Mouse (Mus musculus) midbrain, postnatal 0 days (tissue): ENCODE measurements around the gene Ppp1r9a. TPM values are rescaled to one million over a fixed set of nuclear protein-coding genes. Genes with fewer than 3 reads are reported as not detected.

Source experiments
- ATAC-seq: fragments of 200-750 bp; cut with Nextera tagmentation; 2 replicates; pipeline ENCODE4 v1.8.0; 2017; ENCODE audit warnings: moderate number of reproducible peaks, mild to moderate bottlenecking, moderate TSS enrichment, moderate library complexity; ENCODE audit not compliant: low FRiP score
- DNase-seq: peaks from one replicate; pipeline ENCODE4 v3.0.0-alpha.2; 2015; ENCODE audit warnings: low spot score
- H3K27ac ChIP-seq: fragments of 300-500 bp; sonication (generic); 2 replicates; pipeline ENCODE4 v1.5.1; 2014; ENCODE audit warnings: low read depth, mild to moderate bottlenecking, low read length, mixed read lengths
- H3K27me3 ChIP-seq: fragments of 300-500 bp; sonication (generic); 2 replicates; pipeline ENCODE4 v1.6.1; 2014; ENCODE audit warnings: low read length, control low read depth, mixed read lengths; ENCODE audit not compliant: insufficient read depth
- H3K36me3 ChIP-seq: fragments of 300-500 bp; sonication (generic); 2 replicates; pipeline ENCODE4 v1.6.1; 2014; ENCODE audit warnings: low read length, control low read depth, mixed read lengths; ENCODE audit not compliant: insufficient read depth
- H3K4me1 ChIP-seq: fragments of 300-500 bp; sonication (generic); 2 replicates; pipeline ENCODE4 v1.6.1; 2014; ENCODE audit warnings: mild to moderate bottlenecking, control low read depth, antibody characterized with exemption, low read length, mixed read lengths; ENCODE audit not compliant: insufficient read depth
- H3K4me2 ChIP-seq: fragments of 300-500 bp; sonication (generic); 2 replicates; pipeline ENCODE4 v1.6.1; 2014; ENCODE audit warnings: low read depth, mild to moderate bottlenecking, low read length, mixed read lengths; ENCODE audit not compliant: poor library complexity, severe bottlenecking
- H3K4me3 ChIP-seq: fragments of 300-500 bp; sonication (generic); 2 replicates; pipeline ENCODE4 v1.5.1; 2014; ENCODE audit warnings: low read depth, mild to moderate bottlenecking, low read length, moderate library complexity
- H3K9ac ChIP-seq: fragments of 300-500 bp; sonication (generic); replicated peaks from 2 replicates; pipeline ENCODE4 v1.6.1; 2014; ENCODE audit warnings: mild to moderate bottlenecking, low read length, moderate library complexity, mixed read lengths; ENCODE audit not compliant: poor library complexity, severe bottlenecking
- H3K9me3 ChIP-seq: fragments of 300-500 bp; sonication (generic); 2 replicates; pipeline ENCODE4 v1.6.1; 2016; ENCODE audit warnings: low read length, control low read depth
- CTCF ChIP-seq: IDR thresholded peaks from 2 replicates; pipeline ENCODE4 v1.5.1; 2016; ENCODE audit warnings: antibody characterized with exemption, mild to moderate bottlenecking
- WGBS: fragments of 180-500 bp; shearing (Covaris S2); extraction: QIAGEN DNeasy Blood & Tissue Kit; methylation state at CpG from one replicate; pipeline ENCODE4 v1.1.7; 2014; 5-methylcytosine and 5-hydroxymethylcytosine counted together
- polyA plus RNA-seq: library from polyadenylated mRNA; unstranded; fragments of >200 nt; fragmentation: Nextera tagmentation; extraction: Ambion mirVana; gene quantifications from 2 replicates; pipeline ENCODE4 v1.2.1, GENCODE M21; 2015
- total RNA-seq: library from RNA; depleted of rRNA; stranded (reverse); fragments of >200 nt; gene quantifications from 2 replicates; pipeline ENCODE4 v1.2.3, GENCODE M21; 2014; rRNA removed

Gene Ppp1r9a
- total and polyA plus RNA-seq, 2 experiments from 2014 or later = 43.6 to 66.3 TPM

DNA sequence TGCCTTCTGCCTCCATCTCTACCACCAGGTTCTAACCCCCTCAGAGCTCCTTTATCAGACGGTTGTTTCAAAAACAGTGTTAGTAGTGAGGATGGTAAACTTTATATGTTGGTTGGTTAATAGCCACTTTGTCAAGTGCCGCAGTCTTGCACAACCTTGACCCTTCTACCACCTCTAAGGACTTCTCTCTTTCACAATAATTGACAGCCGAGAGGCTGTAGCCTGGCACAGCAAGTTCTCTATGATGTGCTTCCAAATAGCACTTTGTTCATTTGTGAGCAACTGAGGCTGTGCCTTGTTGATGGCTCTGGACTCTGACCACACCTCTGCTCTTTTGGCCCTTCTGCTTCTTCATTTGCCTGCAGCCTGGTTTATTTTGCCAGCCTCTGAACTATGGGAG, 297.2 kb downstream of the Ppp1r9a start:
- H3K4me3 ChIP-seq = no peak overlapping the region

DNA sequence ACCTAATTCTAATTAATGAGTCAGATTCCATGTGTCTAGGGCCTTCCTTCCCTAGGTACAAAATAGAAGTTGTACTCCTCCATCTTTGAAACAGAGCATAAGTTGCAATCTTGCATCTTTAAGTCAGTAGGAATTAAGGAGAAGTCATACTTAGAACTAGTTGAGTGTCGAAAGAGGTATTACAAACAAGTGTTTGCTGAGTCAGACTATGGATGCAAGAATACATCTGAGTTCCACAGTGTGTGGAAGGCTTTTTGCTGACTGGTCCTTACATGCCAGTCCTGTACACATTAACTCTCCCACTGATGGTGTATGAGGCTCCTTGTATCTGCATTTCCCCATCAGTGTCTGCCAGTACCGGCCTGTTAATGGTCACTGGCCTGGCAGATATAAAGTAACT, 305.1 kb downstream of the Ppp1r9a start:
- Histone ChIP-seq H3K27ac (no peak overlapping the region), H3K9ac (no peak overlapping the region), H3K27me3 (no peaks in the 10 kb centered on the region), H3K4me2 (no peak overlapping the region), H3K4me3 (no peak overlapping the region), H3K9me3 (no peaks in the 10 kb centered on the region), H3K36me3 (no peaks in the 10 kb centered on the region), H3K4me1 (no peaks in the 10 kb centered on the region)
- DNase-seq (no peak), ATAC-seq (no peak)
- WGBS = 84% methylated on average over 2 of the region's 2 CpGs
- TF ChIP-seq CTCF = no peak

More for the DNA sequence above, 297.2 kb downstream of the Ppp1r9a start:
- H3K9ac ChIP-seq = no peak overlapping the region
- 91% methylated on average over 3 of the region's 3 CpGs for WGBS
- ATAC-seq (no peak), DNase-seq (no peak)
- no peaks in the 10 kb centered on the region for H3K36me3 ChIP-seq
- no peak overlapping the region for H3K27ac ChIP-seq
- TF ChIP-seq CTCF = no peak
- H3K27me3 ChIP-seq = no peaks in the 10 kb centered on the region
- no peaks in the 10 kb centered on the region for H3K4me1 ChIP-seq
- H3K9me3 ChIP-seq = no peaks in the 10 kb centered on the region
- no peak overlapping the region for H3K4me2 ChIP-seq

Other genes starting within 250 kb of the Ppp1r9a start
- gene Sgce, start 155.7 kb upstream of the Ppp1r9a start, total RNA-seq = 35.0 and 36.3 TPM in 2 replicates
- gene Sgce, start 155.7 kb upstream of the Ppp1r9a start, polyA plus RNA-seq = 44.6 and 49.2 TPM in 2 replicates
- gene Peg10, start 155.6 kb upstream of the Ppp1r9a start, total RNA-seq = 55.9 and 62.9 TPM in 2 replicates
- 4.7 and 6.7 TPM in 2 replicates for gene Peg10, start 155.6 kb upstream of the Ppp1r9a start, polyA plus RNA-seq